Mouse (Mus musculus) right cerebral cortex, postnatal 4 days (tissue): ENCODE data around the gene Ikzf1.

Experiments
- DNase-seq: peaks from one replicate; pipeline ENCODE4 v3.0.0-alpha.2; 2022

Gene Ikzf1

GRCm38 (mm10) chr11:11684930-11685852, at the start of gene Ikzf1:
TSS of gene Ikzf1 (plus strand) at chr11:11685003.
- DNase-seq = no peak

GRCm38 (mm10) chr11:11644303-11644702, 40.5 kb upstream of the Ikzf1 start:
- DNase-seq = no peak

GRCm38 (mm10) chr11:11656388-11656787, 28.4 kb upstream of the Ikzf1 start:
- DNase-seq = no peak

GRCm38 (mm10) chr11:11656995-11657530, 27.7 kb upstream of the Ikzf1 start:
- DNase-seq = no peak

- DNase-seq = no peak
Measured at GRCm38 (mm10) chr11:11657634-11658033, 27.2 kb upstream of the Ikzf1 start.

- DNase-seq = no peak
Measured at GRCm38 (mm10) chr11:11658834-11659233, 26.0 kb upstream of the Ikzf1 start.

- no peak for DNase-seq
Measured at GRCm38 (mm10) chr11:11660651-11661050, 24.2 kb upstream of the Ikzf1 start.

- DNase-seq = no peak
Measured at GRCm38 (mm10) chr11:11667254-11667921, 17.4 kb upstream of the Ikzf1 start.

GRCm38 (mm10) chr11:11667922-11668290, 16.9 kb upstream of the Ikzf1 start:
- DNase-seq = no peak

- no peak for DNase-seq
Measured at GRCm38 (mm10) chr11:11672974-11673373, 11.8 kb upstream of the Ikzf1 start.

- no peak for DNase-seq
Measured at GRCm38 (mm10) chr11:11675063-11675462, 9.7 kb upstream of the Ikzf1 start.

GRCm38 (mm10) chr11:11676068-11676741, 8.6 kb upstream of the Ikzf1 start:
- DNase-seq = no peak

GRCm38 (mm10) chr11:11677165-11677564, 7.6 kb upstream of the Ikzf1 start:
- DNase-seq = no peak

- DNase-seq = no peak
Measured at GRCm38 (mm10) chr11:11678972-11679371, 5.8 kb upstream of the Ikzf1 start.

- no peak for DNase-seq
Measured at GRCm38 (mm10) chr11:11684056-11684929, 510 bp upstream of the Ikzf1 start.

- peak; percentile 22 for DNase-seq
Measured at GRCm38 (mm10) chr11:11685853-11686395, 1.1 kb downstream of the Ikzf1 start.

GRCm38 (mm10) chr11:11686569-11687051, 1.8 kb downstream of the Ikzf1 start:
- DNase-seq = no peak

- no peak for DNase-seq
Measured at GRCm38 (mm10) chr11:11687551-11688185, 2.9 kb downstream of the Ikzf1 start.

GRCm38 (mm10) chr11:11688766-11689330, 4.0 kb downstream of the Ikzf1 start:
- no peak for DNase-seq

- no peak for DNase-seq
Measured at GRCm38 (mm10) chr11:11689701-11690058, 4.9 kb downstream of the Ikzf1 start.
